Mouse (Mus musculus): Measurements from ENCODE around the gene Slc51b.

- TF ChIP-seq POLR2A (IDR thresholded peaks at IDR 0.05; ENCODE audit: extremely low read depth, insufficient read depth, low read length) (no peak), CTCF (IDR thresholded peaks at IDR 0.05; ENCODE audit: low read depth, low read length) (peak; percentile 71)
These were observed 9.5 kb upstream of the Slc51b start for GRCm38 (mm10) chr9:65432236-65432635.

All from liver, adult 2 months (tissue).